Mouse (Mus musculus): ENCODE data around the gene Zglp1.
"Not testable (repeated sequence)": the region's sequence is repeated elsewhere in the genome, so short reads cannot be mapped to it uniquely, and the experiment has no call there.

The Zglp1 gene

GRCm38 (mm10) chr9:21062928-21063327, 4.0 kb downstream of the Zglp1 start:
- DNase-seq: peak; percentile 89

- DNase-seq: no peak
Measured at GRCm38 (mm10) chr9:21051578-21051977, 15.3 kb downstream of the Zglp1 start.

- no peak for DNase-seq
Measured at GRCm38 (mm10) chr9:21045235-21045634, 21.7 kb downstream of the Zglp1 start.

- not testable (repeated sequence) for DNase-seq
Measured at GRCm38 (mm10) chr9:21044785-21045184, 22.1 kb downstream of the Zglp1 start.

GRCm38 (mm10) chr9:21043563-21043962, 23.3 kb downstream of the Zglp1 start:
- no peak for DNase-seq

- DNase-seq: peak; percentile 93
Measured at GRCm38 (mm10) chr9:21041308-21041707, 25.6 kb downstream of the Zglp1 start.

GRCm38 (mm10) chr9:21039779-21040178, 27.1 kb downstream of the Zglp1 start:
- DNase-seq: no peak

- DNase-seq: peak; percentile 48
Measured at GRCm38 (mm10) chr9:21037481-21037891, 29.4 kb downstream of the Zglp1 start.

GRCm38 (mm10) chr9:21036666-21037065, 30.2 kb downstream of the Zglp1 start:
- DNase-seq: peak; percentile 29

- DNase-seq: no peak
Measured at GRCm38 (mm10) chr9:21036161-21036560, 30.7 kb downstream of the Zglp1 start.

GRCm38 (mm10) chr9:21035586-21035985, 31.3 kb downstream of the Zglp1 start:
- peak; percentile 49 for DNase-seq

- DNase-seq: no peak
Measured at GRCm38 (mm10) chr9:21034481-21035085, 32.3 kb downstream of the Zglp1 start.

- DNase-seq: peak; percentile 81
Measured at GRCm38 (mm10) chr9:21033136-21033535, 33.8 kb downstream of the Zglp1 start.

- no peak for DNase-seq
Measured at GRCm38 (mm10) chr9:21032491-21032890, 34.4 kb downstream of the Zglp1 start.

- DNase-seq: peak; percentile 91
Measured at GRCm38 (mm10) chr9:21031896-21032351, 35.0 kb downstream of the Zglp1 start, which contains the start of gene Icam5. Icam5 (plus strand) TSS chr9:21032073.

- peak; percentile 87 for DNase-seq
Measured at GRCm38 (mm10) chr9:21031251-21031895, 35.5 kb downstream of the Zglp1 start.

GRCm38 (mm10) chr9:21030781-21031250, 36.1 kb downstream of the Zglp1 start:
- DNase-seq: peak; percentile 89

- no peak for DNase-seq
Measured at GRCm38 (mm10) chr9:21030055-21030600, 36.8 kb downstream of the Zglp1 start.

- DNase-seq: peak; percentile 78
Measured at GRCm38 (mm10) chr9:21029291-21030054, 37.4 kb downstream of the Zglp1 start, which contains the start of gene Icam4. Icam4 (plus strand) TSS chr9:21029373.

- DNase-seq: no peak
Measured at GRCm38 (mm10) chr9:21028560-21029110, 38.3 kb downstream of the Zglp1 start.

GRCm38 (mm10) chr9:21027774-21028290, 39.1 kb downstream of the Zglp1 start:
- DNase-seq: no peak

GRCm38 (mm10) chr9:21026849-21027248, 40.0 kb downstream of the Zglp1 start:
- DNase-seq: no peak
